Mouse (Mus musculus) neural tube, embryonic 14.5 days (tissue): ENCODE measurements at regions not wholly inside any gene's neighbourhood (a gene's known extent, or its start where the extent isn't known, plus 50 kb on each side); places are given as distances from the start of the nearest gene placed in this dataset.

Experiments used
- ATAC-seq: fragments of 200-750 bp; cut with Nextera tagmentation; 2 replicates; pipeline ENCODE4 v1.8.0; 2017; ENCODE audit warnings: low read depth, mild to moderate bottlenecking, moderate TSS enrichment, moderate library complexity
- H3K27ac ChIP-seq: fragments of 300-500 bp; sonication (generic); 2 replicates; pipeline ENCODE4 v1.5.1; 2014; ENCODE audit warnings: low read depth, mild to moderate bottlenecking, control low read depth, low read length, moderate library complexity, mixed read lengths
- H3K27me3 ChIP-seq: fragments of 300-500 bp; sonication (generic); 2 replicates; pipeline ENCODE4 v1.6.1; 2014; ENCODE audit warnings: low read length; ENCODE audit not compliant: control insufficient read depth, insufficient read depth
- H3K36me3 ChIP-seq: fragments of 300-500 bp; sonication (generic); 2 replicates; pipeline ENCODE4 v1.6.1; 2014; ENCODE audit warnings: low read length, mixed read lengths; ENCODE audit not compliant: control insufficient read depth, insufficient read depth
- H3K4me1 ChIP-seq: fragments of 300-500 bp; sonication (generic); 2 replicates; pipeline ENCODE4 v1.6.1; 2014; ENCODE audit warnings: low read length; ENCODE audit not compliant: control insufficient read depth, insufficient read depth
- H3K4me2 ChIP-seq: fragments of 300-500 bp; sonication (generic); 2 replicates; pipeline ENCODE4 v1.6.1; 2014; ENCODE audit warnings: mild to moderate bottlenecking, low read depth, low read length, control low read depth
- H3K4me3 ChIP-seq: fragments of 300-500 bp; sonication (generic); 2 replicates; pipeline ENCODE4 v1.5.1; 2014; ENCODE audit warnings: low read depth, low read length, control low read depth, mixed read lengths
- H3K9ac ChIP-seq: fragments of 300-500 bp; sonication (generic); replicated peaks from 2 replicates; pipeline ENCODE4 v1.6.1; 2014; ENCODE audit warnings: low read depth, mild to moderate bottlenecking, control low read depth, low read length, mixed read lengths
- H3K9me3 ChIP-seq: fragments of 300-500 bp; sonication (generic); 2 replicates; pipeline ENCODE4 v1.6.1; 2016; ENCODE audit warnings: low read length; ENCODE audit not compliant: control insufficient read depth
- WGBS: fragments of 180-500 bp; shearing (Covaris S2); extraction: QIAGEN DNeasy Blood & Tissue Kit; methylation state at CpG from one replicate; pipeline ENCODE4 v1.1.7; 2014; 5-methylcytosine and 5-hydroxymethylcytosine counted together

GRCm38 (mm10) chr7:136434510-136434909, 459.9 kb upstream of the Mgmt start:
- 56% methylated on average over 13 of the region's 13 CpGs for WGBS
- no peak overlapping the region for H3K4me2 ChIP-seq
- no peak overlapping the region for H3K27ac ChIP-seq
- H3K36me3 ChIP-seq = no peaks in the 10 kb centered on the region
- H3K4me1 ChIP-seq = peaks cover 20% of the 10 kb centered on the region
- H3K9ac ChIP-seq = no peak overlapping the region
- no peaks in the 10 kb centered on the region for H3K27me3 ChIP-seq
- no peak overlapping the region for H3K4me3 ChIP-seq
- no peaks in the 10 kb centered on the region for H3K9me3 ChIP-seq
- no peak for ATAC-seq

DNA sequence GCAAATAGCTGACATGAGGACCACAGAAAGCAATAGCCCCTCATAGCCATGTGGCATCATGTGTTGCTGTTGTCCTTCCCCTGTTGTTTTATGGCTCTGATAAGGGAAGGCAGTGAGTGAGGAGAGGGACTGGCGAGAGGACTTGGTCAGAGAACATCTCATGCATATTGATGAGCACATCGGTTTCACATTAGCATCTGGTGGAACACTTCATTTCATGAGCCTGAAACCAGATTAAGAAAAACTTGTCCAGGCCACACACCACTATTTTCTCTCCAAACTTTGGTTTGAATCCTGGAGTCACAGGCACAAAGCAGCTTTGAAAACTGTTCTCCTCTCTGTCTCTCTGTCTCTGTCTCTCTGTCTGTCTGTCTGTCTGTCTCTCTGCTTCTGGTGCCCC, 451.0 kb upstream of the Mgmt start:
- no peak overlapping the region for H3K9ac ChIP-seq
- no peaks in the 10 kb centered on the region for H3K9me3 ChIP-seq
- no peak for ATAC-seq
- H3K4me1 ChIP-seq = no peaks in the 10 kb centered on the region
- H3K27ac ChIP-seq = no peak overlapping the region
- no peaks in the 10 kb centered on the region for H3K36me3 ChIP-seq
- WGBS = 29% methylated on average over 2 of the region's 2 CpGs
- no peak overlapping the region for H3K4me3 ChIP-seq
- no peaks in the 10 kb centered on the region for H3K27me3 ChIP-seq
- no peak overlapping the region for H3K4me2 ChIP-seq

DNA sequence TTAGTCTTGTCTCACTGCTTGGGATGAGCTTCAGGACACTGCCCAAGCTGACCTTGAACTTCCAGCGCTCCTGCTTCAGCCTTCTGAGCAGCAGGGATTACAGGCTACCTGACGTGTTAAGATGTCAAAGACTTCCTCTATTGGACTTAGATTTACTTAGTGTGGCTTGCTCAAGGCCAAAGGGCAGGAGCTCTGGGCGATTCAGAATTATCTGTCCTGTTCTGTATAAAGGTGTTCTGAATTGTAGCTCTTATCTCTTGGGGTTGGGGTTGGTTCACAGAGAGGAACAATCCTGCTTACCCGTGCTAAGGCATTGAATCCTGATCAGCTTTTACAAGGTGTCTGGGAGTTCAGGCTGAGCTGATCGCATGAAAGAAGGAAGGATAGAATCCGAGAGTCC, 449.3 kb upstream of the Mgmt start:
- Histone ChIP-seq H3K4me3 (no peak overlapping the region), H3K9ac (no peak overlapping the region), H3K27ac (no peak overlapping the region), H3K36me3 (no peaks in the 10 kb centered on the region), H3K9me3 (no peaks in the 10 kb centered on the region), H3K4me2 (no peak overlapping the region), H3K4me1 (no peaks in the 10 kb centered on the region), H3K27me3 (no peaks in the 10 kb centered on the region)
- 89% methylated on average over 6 of the region's 6 CpGs for WGBS
- ATAC-seq = no peak

DNA sequence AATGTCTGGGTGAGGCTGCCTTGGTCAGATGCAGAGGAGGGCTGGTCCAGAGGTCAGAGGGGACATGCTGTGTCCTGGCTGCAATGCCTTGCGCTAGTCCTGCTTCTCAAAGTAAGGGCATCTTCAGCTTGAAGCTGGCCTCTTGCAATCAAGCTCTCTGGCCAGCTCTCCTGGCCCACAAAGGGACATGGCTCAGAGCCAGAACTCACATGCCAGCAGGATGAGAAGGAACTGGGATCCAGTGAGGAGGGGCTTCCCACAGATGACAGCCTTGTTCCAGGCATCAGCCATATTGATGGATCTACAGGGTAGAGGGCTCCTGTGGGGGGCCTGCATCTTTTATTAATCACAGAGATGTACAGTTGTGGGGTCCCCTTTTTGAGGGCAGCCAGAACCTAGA, 445.1 kb upstream of the Mgmt start:
- ATAC-seq = no peak
- H3K4me1 ChIP-seq = no peaks in the 10 kb centered on the region
- no peak overlapping the region for H3K4me3 ChIP-seq
- H3K9me3 ChIP-seq = no peaks in the 10 kb centered on the region
- WGBS = 97% methylated on average over 1 of the region's 1 CpGs
- H3K9ac ChIP-seq = no peak overlapping the region
- no peaks in the 10 kb centered on the region for H3K27me3 ChIP-seq
- no peak overlapping the region for H3K4me2 ChIP-seq
- no peak overlapping the region for H3K27ac ChIP-seq
- no peaks in the 10 kb centered on the region for H3K36me3 ChIP-seq

DNA sequence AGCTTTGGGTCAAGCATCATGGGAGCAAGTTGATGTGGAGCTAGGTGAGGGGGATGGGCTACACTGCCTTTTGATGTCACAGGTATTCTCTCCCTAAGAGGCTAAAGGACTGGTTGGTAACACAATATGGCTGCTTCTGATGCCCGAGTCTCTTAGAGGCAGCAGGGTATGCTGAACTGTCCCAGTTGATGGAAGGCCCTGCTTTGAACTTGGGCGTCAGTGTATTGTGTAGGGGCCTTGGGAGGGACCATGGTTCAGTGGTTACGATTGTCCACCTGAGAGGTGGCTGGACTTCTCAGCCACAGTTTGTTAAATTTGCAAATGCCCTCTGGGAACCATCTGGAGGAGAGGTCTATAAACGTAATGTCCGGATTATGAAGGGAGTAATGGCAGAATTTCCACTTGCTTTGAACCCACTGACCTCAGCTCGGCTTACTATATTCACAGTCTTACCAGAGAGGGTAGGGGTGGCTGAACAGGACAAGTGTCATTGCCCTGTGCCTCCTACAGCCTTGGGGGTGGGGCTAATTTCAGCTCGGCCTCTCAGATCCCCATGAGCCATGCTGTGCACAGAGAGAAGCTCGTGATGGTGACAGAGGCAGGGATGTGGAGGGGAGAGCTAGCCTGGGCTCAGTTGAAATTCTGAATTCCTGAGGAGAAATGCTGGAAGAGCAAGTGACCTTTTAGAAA, 442.6 kb upstream of the Mgmt start:
- Histone ChIP-seq H3K4me3 (no peak overlapping the region), H3K27me3 (no peaks in the 10 kb centered on the region), H3K27ac (no peak overlapping the region), H3K4me2 (no peak overlapping the region), H3K9me3 (no peaks in the 10 kb centered on the region), H3K9ac (no peak overlapping the region), H3K4me1 (no peaks in the 10 kb centered on the region), H3K36me3 (no peaks in the 10 kb centered on the region)
- WGBS = 62% methylated on average over 8 of the region's 8 CpGs
- no peak for ATAC-seq

- Histone ChIP-seq H3K4me1 (no peaks in the 10 kb centered on the region), H3K9ac (no peak overlapping the region), H3K27me3 (no peaks in the 10 kb centered on the region), H3K36me3 (no peaks in the 10 kb centered on the region), H3K9me3 (no peaks in the 10 kb centered on the region), H3K4me2 (no peak overlapping the region), H3K27ac (no peak overlapping the region), H3K4me3 (no peak overlapping the region)
- 66% methylated on average over 5 of the region's 5 CpGs for whole genome bisulfite sequencing
- ATAC-seq = no peak
These were observed 441.9 kb upstream of the Mgmt start for GRCm38 (mm10) chr7:136452561-136452960.

DNA sequence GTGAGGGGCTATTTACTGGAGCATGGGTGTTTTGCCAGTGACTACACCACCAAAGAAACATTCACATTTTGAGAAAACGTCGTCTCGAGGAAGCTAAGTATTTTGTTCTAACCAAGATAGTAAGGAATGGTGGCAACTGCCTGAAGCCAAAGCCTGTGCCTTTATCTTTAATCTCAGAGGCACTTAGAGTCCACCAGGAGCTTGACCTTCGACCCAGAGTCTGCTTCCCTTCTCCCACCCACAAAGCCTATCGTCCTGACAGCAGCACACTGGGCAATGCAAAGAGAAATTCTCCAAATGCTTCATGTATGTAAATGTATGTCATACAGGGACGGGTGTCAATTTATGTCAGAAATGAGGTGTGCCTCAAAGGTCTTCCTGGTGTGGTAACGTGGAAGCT, 437.2 kb upstream of the Mgmt start:
- Histone ChIP-seq H3K36me3 (no peaks in the 10 kb centered on the region), H3K4me1 (no peaks in the 10 kb centered on the region), H3K4me2 (no peak overlapping the region), H3K27ac (no peak overlapping the region), H3K9ac (no peak overlapping the region), H3K27me3 (no peaks in the 10 kb centered on the region), H3K9me3 (no peaks in the 10 kb centered on the region), H3K4me3 (no peak overlapping the region)
- no peak for ATAC-seq
- 84% methylated on average over 7 of the region's 7 CpGs for WGBS

GRCm38 (mm10) chr7:136457867-136458448, 436.5 kb upstream of the Mgmt start:
- no peaks in the 10 kb centered on the region for H3K27me3 ChIP-seq
- no peaks in the 10 kb centered on the region for H3K36me3 ChIP-seq
- H3K9me3 ChIP-seq = no peaks in the 10 kb centered on the region
- no peaks in the 10 kb centered on the region for H3K4me1 ChIP-seq
- H3K9ac ChIP-seq = no peak overlapping the region
- ATAC-seq = no peak
- no peak overlapping the region for H3K4me3 ChIP-seq
- no peak overlapping the region for H3K27ac ChIP-seq
- H3K4me2 ChIP-seq = no peak overlapping the region
- WGBS = 81% methylated on average over 10 of the region's 10 CpGs

DNA sequence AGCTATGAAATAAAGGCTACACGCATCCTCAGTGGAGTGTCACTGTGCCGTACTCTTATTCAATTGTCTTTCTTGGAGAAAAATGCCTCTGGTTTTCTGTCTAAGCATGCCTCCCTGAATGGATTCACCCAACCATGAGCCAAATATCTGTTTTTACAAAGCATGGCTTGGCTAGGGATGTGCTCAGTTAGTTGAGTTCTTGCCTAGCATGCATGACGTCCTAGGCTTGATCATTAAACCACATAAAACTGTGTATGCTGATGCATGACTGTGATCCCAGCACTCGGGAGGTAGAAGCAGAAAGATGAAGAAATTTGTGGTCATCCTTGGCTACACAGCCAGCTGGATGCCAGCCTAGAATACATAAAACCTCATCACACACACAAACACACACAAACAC, 417.3 kb upstream of the Mgmt start:
- H3K36me3 ChIP-seq = no peaks in the 10 kb centered on the region
- no peaks in the 10 kb centered on the region for H3K9me3 ChIP-seq
- no peak overlapping the region for H3K9ac ChIP-seq
- no peak overlapping the region for H3K4me2 ChIP-seq
- H3K4me1 ChIP-seq = no peaks in the 10 kb centered on the region
- 63% methylated on average over 4 of the region's 4 CpGs for WGBS
- no peak overlapping the region for H3K27ac ChIP-seq
- no peaks in the 10 kb centered on the region for H3K27me3 ChIP-seq
- no peak for ATAC-seq
- no peak overlapping the region for H3K4me3 ChIP-seq
